Mouse (Mus musculus): ENCODE data around the gene Tcf12. TPM values are rescaled to one million over a fixed set of nuclear protein-coding genes. Genes with fewer than 3 reads are reported as not detected.

Tcf12 gene
- total RNA-seq, 2 experiments from 2014 or later, result 42.9 to 48.7 TPM

DNA sequence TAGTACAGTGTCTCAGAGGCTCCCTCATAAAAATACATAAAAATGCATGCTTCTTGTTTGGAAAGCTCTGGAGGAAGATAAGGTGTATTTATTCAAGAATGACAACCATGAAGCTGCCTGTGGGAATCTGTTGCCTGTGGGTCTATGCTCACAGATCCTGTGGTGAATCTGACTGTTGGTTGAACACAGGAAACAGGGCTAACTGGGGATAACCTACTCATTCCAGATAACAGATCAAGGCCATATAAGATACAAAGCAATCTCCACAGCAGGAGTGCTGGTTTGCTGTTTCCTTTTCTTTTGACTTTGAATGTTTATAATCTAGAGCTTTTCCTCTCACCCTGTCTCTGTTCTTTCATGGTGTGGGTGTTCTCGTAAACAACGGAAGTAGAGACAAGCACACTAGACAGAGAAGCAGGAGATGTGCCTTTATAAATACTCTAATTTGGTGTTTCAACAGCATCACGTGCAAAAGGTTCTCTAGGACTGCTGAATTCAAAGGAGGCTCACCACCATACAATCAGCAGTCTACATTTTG, 237.6 kb downstream of the Tcf12 start:
- DNase-seq, result no peak
- intact Hi-C loops (cut with DNase I; ENCODE audit: low total_unique reads), result no loop called here

DNA sequence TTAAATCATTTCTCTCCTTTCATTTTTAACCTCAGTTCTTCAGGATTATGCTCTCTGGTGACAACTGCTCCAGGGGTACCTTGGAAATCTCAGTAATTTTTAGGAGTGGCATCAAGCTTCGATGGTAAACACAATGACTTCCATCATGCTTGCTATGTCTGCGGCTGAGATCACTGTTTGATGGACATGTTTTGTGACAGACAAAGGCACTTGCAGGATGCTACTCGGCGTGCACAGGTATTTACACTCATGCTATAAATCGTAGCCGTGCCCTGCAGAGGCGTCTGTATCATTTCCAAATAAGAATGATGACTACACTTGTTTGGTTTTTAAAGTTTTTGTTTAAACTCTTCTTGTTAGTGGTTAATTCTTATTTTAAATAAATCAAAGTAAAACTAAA, 248.3 kb downstream of the Tcf12 start:
- intact Hi-C loops (cut with DNase I; ENCODE audit: low total_unique reads), result no loop called here
- no peak for DNase-seq

- intact Hi-C loops (cut with DNase I; ENCODE audit: low total_unique reads), result no loop called here
- DNase-seq, result no peak
These were observed 250.0 kb downstream of the Tcf12 start for GRCm38 (mm10) chr9:71861629-71862028.

DNA sequence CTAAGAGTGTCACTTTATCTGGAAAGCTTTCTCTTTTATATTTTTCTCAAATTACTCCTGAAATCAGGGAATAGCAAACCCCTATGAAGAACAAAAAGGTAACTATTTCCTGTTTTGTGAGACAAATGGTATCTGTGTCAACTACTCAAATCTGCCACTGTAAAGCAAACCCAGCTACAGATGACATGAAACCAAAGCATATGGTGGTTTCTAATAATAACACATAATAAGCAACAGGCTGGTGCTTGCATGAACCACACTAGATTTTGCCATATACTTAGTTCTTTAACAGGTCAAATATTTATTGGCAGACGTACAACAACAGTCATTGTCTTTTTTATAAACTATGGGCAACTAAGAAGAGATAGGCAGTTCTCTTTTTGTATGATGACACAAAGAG, 253.7 kb downstream of the Tcf12 start:
- no peak for DNase-seq
- intact Hi-C loops (cut with DNase I; ENCODE audit: low total_unique reads), result no loop called here

DNA sequence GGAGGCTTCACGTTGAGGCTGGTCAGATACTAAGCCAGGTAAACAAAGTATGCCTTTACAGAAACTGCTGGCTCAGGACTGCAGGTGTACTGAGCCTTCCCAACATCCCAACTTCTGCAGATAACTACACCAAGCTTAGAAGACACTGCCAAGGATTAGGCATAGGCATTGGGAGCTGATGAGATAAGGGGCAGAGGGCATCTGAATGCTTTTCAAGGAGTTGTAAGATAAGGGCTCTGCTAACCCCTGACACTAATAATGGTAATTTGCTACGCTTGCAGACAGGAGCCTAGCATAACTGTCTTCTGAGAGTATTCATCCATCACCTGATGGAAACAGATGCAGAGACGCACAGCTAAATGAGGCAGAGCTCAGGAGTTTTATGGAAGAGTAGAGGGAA, 257.8 kb downstream of the Tcf12 start:
- intact Hi-C loops (cut with DNase I; ENCODE audit: low total_unique reads), result loop anchor here (5.0 kb wide), 1 partner anchor 103 kb away; no protein-coding TSS in a partner anchor
- no peak for DNase-seq

DNA sequence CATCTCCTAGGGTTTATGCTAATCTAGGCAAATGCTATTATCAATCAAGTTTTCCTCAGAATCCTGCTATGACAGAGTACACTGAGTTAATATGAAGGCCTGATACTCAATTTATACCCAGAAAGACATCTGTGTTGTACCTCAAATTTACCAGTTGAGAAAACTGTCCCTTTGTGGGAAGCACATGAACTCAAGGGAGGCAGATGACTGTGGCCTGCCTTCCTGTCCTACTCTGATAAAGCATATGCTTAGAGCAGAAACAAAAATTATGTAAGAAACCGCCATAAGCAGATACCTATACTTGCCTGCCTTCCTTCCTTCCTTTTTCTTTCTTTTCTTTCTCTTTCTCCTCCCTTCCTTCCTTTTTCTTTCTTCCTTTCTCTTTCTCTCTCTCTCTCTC, 261.4 kb downstream of the Tcf12 start:
- intact Hi-C loops (cut with DNase I; ENCODE audit: low total_unique reads), result loop anchor here (5.0 kb wide), 1 partner anchor 107 kb away; no protein-coding TSS in a partner anchor
- DNase-seq, result no peak

GRCm38 (mm10) chr9:71848392-71848791, 263.3 kb downstream of the Tcf12 start:
- no peak for DNase-seq
- intact Hi-C loops (cut with DNase I; ENCODE audit: low total_unique reads), result no loop called here

DNA sequence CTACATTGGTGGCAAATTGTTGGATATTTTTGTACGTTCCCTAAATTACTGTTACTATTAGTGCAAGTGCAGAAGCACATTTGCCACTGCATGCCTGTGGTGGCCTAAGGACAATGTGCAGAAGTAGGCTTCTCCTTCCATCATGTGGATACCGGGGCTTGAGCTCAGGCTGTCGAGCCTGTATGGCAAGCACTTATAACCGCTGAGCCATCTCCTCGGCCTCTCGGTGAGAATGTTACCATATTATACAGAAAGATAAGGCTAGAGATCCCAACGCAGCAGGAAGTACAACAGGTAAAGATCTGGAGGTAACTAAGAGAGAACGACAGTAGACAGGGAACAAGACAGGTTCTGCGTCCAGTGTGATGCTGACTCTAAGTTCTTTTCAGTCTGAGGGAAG, 263.8 kb downstream of the Tcf12 start:
- intact Hi-C loops (cut with DNase I; ENCODE audit: low total_unique reads), result no loop called here
- DNase-seq, result no peak

- intact Hi-C loops (cut with DNase I; ENCODE audit: low total_unique reads), result no loop called here
- DNase-seq, result no peak
These were observed 269.8 kb downstream of the Tcf12 start for GRCm38 (mm10) chr9:71841850-71842249.

DNA sequence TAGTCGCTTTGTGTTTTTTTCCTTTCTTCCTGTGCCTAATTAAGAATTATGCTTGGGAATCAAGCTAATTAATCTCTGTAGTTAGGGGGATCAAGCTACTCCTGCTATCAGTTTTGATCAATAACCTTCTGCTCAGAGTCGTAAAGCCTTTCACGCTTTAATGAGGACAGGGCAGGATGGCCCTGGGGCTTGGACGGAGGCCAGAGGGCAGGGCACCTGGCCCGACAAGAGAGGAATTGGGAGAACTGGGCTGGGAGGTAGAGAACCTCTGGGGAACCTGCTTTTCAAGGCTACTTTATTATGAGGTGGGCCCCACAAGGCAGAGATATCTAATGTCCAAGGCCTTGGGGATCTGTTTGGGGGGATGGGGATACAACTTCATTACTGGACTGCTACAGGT, 274.3 kb downstream of the Tcf12 start:
- intact Hi-C loops (cut with DNase I; ENCODE audit: low total_unique reads), result loop anchor here (10.0 kb wide), 1 partner anchor 357 kb away; no protein-coding TSS in a partner anchor
- no peak for DNase-seq

DNA sequence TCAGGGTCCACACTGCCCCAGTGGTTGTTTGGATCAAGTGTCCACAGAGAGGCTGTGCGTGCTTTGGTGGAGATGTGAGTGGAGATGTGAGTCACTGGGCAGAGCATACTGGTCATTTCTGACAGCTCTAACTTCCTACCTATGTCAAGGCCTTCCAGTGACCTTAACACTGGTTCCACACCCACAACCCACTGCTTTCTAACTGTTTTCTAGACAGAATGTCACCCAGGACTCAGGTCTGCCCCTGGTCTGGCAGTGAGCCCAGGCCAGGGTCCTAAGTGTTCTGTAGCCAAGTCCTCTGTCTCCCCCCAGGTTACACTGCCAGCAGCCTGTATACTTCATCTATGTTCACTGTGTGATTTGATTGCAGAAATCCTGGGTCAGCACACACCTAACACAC, 275.3 kb downstream of the Tcf12 start:
- intact Hi-C loops (cut with DNase I; ENCODE audit: low total_unique reads), result loop anchor here (10.0 kb wide), 1 partner anchor 358 kb away; no protein-coding TSS in a partner anchor
- no peak for DNase-seq

DNA sequence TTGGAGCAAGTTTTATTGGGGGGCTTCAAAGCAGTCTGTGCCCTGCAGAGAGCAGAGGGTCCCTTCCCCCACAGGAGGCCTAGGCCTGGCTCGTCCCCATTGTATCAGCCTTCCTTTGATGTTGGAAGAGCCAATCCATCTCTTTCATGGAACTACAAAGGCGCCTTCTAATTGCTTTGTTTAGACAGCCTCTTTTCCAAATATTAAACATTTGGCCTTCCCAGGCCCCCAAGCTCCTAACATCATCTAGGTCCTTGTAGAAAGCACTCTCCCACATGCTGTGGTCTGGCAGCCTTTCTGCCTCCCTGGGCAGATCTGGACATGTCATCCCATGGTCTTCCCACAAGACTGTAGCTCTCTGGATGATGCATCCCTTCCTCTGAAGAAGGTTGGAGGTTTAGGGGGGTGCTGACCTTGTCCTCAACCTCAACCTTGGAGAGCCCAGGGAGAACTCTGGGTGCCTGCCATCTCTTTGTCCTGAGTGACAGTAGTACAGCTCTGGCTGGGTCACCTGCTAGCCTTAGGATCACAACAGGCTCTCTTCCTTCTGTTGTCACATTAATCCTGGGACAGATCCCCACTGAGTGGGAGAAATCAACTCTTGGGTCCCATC, 276.4 kb downstream of the Tcf12 start:
- no peak for DNase-seq
- intact Hi-C loops (cut with DNase I; ENCODE audit: low total_unique reads), result loop anchor here (10.0 kb wide), 1 partner anchor 359 kb away; no protein-coding TSS in a partner anchor

DNA sequence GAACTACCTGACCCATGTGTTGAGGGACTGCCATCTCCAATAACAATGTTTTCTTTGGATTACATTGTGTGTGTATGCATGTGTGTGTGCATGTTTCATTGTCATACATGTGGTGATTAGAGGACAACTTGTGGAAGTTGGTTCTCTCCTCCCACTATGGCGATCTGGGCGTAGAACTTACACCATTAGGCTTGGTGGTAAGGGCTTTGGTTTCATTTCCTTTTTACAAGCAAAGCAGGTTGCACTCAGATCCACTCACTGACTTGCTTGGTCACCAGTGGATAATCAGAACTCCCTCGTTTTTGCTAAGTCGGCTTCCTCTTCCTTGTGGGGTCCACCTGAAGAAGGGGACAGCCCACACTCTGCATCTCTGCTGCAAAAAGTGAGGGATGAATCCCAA, 277.0 kb downstream of the Tcf12 start:
- DNase-seq, result no peak
- intact Hi-C loops (cut with DNase I; ENCODE audit: low total_unique reads), result loop anchor here (10.0 kb wide), 1 partner anchor 360 kb away; no protein-coding TSS in a partner anchor

DNA sequence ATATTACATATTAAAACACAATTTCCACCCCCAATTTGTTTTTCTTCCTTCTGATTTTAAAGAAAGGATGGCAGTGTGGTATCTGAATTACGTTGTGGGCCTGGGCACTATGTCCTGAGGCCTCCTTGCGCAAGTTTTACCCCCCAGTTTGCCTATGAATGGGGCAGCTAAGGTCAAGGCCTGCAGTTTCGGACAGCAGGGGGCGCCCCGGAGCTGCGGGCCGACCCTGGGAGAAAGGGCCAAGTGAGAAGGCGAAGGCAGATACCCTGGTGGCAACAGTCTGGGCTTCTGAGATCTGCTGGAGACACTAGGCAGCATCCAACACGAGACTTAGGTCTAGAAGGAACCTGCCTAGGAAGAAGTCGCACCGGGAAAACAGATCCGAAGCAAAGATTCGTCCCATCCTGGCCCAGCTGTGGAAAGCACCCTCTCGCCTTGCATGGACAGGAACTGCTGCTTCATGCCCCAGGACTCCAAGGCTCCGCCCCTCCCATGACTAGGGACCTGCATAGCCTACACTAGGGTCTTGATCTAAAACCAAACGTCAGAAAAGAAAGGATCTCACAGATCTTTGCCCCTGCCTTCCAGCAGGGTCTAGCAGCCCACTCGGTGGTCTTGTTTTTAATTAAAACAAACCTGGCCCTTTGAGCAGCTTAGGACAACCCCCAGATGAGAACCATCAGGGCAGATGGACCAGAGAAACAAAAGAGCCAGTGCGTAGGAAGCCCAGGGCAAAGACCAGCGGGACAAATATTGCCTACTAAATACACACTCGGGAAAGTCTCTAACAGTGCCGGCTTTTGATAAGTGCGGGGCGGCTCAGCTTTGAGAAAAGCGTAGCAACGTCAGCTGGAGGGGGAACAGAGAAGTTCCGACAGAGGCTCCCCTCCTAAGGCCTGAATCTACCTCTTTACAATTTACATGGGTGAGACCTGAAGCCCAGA, 279.6 kb downstream of the Tcf12 start:
- intact Hi-C loops (cut with DNase I; ENCODE audit: low total_unique reads), result loop anchor here (10.0 kb wide), 1 partner anchor 363 kb away; no protein-coding TSS in a partner anchor
- DNase-seq, result peak; percentile 74

- DNase-seq, result no peak
- intact Hi-C loops (cut with DNase I; ENCODE audit: low total_unique reads), result loop anchor here (10.0 kb wide), 1 partner anchor 364 kb away; no protein-coding TSS in a partner anchor
These were observed 280.7 kb downstream of the Tcf12 start for GRCm38 (mm10) chr9:71830994-71831393.

DNA sequence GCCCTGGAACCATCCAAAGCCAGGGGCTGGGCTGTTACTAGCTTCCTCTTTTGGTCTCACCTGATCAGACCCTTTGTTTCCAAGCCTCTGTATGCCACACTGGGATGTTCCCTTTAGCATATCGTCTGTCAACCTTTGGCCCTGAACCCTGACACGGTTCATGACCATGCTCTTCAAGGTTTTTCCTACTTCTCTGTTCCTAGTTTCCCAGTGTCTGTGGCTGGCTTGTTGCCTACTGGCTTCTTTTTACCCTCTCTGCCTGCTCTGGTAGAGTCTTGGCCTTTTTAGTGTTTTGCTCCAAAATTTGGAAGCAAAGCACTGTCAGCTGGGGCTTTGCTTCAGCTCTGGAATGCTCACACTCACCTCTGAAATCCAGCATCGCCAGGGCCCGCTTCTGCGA, 281.3 kb downstream of the Tcf12 start:
- intact Hi-C loops (cut with DNase I; ENCODE audit: low total_unique reads), result loop anchor here (10.0 kb wide), 1 partner anchor 364 kb away; no protein-coding TSS in a partner anchor
- DNase-seq, result peak; percentile 26

- no peak for DNase-seq
- intact Hi-C loops (cut with DNase I; ENCODE audit: low total_unique reads), result loop anchor here (10.0 kb wide), 1 partner anchor 365 kb away; no protein-coding TSS in a partner anchor
These were observed 281.9 kb downstream of the Tcf12 start for GRCm38 (mm10) chr9:71829753-71830152.

GRCm38 (mm10) chr9:71829137-71829536, 282.5 kb downstream of the Tcf12 start:
- intact Hi-C loops (cut with DNase I; ENCODE audit: low total_unique reads), result no loop called here
- no peak for DNase-seq

DNA sequence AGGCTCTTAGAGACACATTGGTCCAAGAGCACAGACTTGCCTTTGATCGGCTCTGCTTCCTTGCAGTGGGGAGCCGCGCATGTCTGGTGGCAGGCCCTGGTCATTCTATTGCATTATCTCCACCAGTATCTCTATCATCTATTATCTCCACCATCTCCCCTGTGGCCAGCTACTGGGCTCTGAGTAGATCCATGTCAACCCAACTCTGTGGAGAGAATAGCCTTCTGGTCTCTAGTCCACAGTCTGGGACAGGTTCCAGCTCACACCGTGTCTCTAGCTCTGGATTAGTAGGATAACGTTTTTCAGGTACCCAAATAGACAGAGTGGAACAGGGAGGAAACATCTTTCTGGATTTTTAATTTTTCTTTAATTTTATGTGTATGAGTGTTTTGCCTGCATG, 284.3 kb downstream of the Tcf12 start:
- intact Hi-C loops (cut with DNase I; ENCODE audit: low total_unique reads), result no loop called here
- no peak for DNase-seq

- DNase-seq, result peak; percentile 73
- intact Hi-C loops (cut with DNase I; ENCODE audit: low total_unique reads), result no loop called here
These were observed 285.6 kb downstream of the Tcf12 start for GRCm38 (mm10) chr9:71826040-71826525.

Measured in gastrocnemius, postnatal 14 days (tissue).